Mouse (Mus musculus) neural tube, embryonic 10.5 days (tissue): ENCODE data around the gene Apobec4.
A peak's percentile ranks its signal among the peaks of the same experiment; 100 is the strongest.

Experiments used
- DNase-seq: peaks from one replicate; pipeline ENCODE4 v3.0.0-alpha.2; 2017; ENCODE audit warnings: low spot score; ENCODE audit errors: extremely low spot score

The Apobec4 gene

DNA sequence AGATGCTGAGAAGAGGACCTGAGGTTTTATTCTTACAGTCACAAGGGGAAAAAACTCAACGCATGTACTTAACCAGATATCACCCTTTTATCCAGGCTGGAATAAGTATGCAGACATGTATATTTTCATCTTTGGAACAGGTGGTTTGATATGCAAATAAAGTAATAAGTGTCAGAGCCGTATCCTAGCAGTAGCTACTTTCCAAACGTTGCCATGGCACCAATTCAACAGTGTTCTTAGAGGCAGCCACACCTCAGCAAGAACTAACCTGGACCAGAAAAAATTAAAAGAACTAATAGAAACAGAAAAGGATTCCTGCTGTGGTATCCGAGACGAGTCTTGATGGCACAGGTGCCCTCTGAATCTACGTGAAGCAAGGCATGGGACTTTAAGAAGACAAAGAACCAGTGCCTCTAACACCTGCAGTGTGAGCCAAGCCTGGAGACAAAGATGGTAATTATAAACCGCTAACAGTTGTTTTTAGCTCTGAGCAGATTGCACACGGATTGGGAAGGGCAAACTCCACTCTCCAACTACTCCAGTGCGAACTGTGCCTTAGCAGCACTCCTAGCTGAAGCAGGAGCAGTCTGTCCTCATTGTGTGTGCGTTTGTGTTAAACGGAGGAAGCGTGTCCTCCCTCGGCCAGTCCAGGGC, at the start of gene Apobec4:
Apobec4 (plus strand) TSS at position 240 of the 654 bp plus-strand sequence.
- DNase-seq = no peak

DNA sequence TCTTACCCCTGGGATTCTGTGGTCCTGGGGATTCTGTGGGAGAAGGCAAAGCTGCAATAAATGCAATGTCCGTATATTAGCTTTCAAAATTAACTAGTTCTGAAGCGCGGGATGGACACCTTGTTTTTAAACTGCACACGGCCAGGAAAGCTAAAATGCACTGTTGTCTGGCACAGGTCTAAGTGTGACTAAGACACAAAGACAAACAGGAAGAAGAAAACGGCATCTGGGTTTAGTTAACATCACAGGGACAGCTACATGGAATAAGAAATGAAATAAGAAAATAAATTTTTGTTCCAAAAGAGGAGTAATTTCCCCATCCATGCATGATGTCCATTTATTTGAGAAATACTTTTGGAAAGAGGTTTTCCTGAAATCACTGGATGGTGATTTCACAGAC, 49.3 kb upstream of the Apobec4 start:
- no peak for DNase-seq

DNA sequence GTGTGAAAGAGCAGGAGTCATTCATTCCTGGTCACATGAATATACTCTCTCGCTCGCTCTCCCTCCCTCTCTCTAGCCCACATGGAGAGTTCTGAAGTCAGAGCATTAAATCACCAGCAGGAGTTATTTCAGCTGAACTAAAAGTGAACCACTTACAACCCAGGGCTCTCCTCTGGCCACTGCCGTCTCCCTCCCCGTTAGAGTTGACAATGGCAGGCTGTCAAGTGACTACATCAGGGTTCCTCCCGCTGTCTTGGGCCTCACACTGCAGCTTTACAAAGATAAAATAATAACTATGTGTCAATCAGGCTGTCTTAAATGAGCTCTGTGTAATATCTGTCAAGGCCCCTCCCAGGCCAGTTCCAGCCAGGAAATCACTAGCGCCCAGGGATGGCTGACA, 47.4 kb upstream of the Apobec4 start:
- DNase-seq = no peak

DNA sequence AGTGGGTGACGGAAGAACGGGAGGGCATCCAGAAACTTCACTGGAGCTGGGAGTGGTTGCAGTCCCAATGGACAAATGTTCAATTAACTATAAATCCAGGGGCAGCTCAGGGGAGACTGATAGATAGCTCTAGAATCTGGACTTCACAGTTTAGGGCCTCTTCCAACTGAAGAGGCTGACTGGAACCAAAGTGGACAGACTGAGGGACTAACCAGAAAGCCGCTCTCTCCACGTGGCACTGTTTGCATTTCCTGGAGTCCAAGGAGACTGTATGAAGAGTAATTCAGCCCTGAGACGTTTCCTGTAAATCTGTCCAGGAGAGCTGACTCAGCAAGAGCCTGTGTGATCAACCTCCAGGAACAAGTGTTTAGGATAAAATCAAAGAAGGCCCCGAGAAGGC, 46.4 kb upstream of the Apobec4 start:
- DNase-seq = no peak

- DNase-seq = no peak
Observed at GRCm38 (mm10) chr1:152707560-152707959, 42.8 kb upstream of the Apobec4 start.

DNA sequence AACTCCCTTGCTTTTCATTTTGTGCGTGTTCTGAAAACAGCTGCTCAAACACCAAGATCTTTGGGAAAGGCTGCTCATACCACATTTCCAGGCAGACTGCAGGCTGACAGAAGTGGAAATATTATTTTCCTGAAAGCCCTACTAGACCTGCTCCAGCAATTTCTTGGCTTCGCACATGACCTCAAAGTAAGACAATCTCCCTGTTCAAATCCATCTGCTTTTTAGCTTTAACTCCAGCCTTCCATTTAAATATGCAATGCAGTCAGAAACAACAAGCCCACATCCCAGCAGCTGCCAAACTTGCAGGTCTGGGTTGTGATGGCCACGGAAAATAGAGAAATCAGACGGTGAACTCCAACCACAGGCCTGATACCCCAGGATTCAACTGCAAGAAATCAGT, 39.3 kb upstream of the Apobec4 start:
- no peak for DNase-seq

DNA sequence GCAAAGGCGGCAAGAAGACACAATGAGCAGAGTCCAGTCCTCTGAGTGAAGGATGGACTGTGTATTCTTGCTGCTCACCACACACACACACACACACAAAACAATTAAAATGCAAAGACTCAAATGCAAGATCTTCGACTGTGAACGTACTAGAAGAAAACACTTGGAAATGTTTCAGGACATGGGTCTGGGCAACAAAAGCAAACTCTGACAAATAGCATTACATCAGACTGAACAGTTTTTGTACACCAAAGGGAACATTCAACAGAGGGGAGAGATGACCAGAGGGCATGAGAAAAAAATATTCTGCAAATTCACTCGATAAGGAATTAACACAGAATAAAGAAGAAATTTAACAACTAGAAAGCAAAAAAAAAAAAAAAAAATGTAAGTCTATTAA, 36.4 kb upstream of the Apobec4 start:
- no peak for DNase-seq

GRCm38 (mm10) chr1:152714405-152714804, 35.9 kb upstream of the Apobec4 start:
- no peak for DNase-seq

DNA sequence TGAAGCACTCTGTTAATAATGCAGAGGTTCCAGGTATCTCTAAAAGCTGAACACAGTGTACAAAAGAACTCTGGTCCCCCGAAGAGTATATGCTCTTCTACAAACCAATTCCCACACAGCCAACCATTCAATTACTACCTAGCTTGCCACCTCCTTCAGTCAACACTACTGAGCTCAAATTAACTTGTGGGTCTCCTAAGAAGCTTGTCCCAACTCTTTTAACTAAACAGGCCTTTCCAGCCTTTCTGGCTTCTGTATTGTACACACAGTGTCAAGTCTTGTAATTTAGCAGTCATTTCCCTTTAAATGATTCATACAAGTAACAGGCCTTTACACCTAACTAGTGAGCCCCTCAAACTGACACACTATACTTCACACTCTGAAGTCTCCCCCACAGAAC, 33.0 kb upstream of the Apobec4 start:
- no peak for DNase-seq

- no peak for DNase-seq
Observed at GRCm38 (mm10) chr1:152718200-152718599, 32.2 kb upstream of the Apobec4 start.

- no peak for DNase-seq
Observed at GRCm38 (mm10) chr1:152720969-152721368, 29.4 kb upstream of the Apobec4 start.

- DNase-seq = no peak
Observed at GRCm38 (mm10) chr1:152721535-152722198, 28.7 kb upstream of the Apobec4 start.

GRCm38 (mm10) chr1:152724286-152724685, 26.1 kb upstream of the Apobec4 start:
- no peak for DNase-seq

DNA sequence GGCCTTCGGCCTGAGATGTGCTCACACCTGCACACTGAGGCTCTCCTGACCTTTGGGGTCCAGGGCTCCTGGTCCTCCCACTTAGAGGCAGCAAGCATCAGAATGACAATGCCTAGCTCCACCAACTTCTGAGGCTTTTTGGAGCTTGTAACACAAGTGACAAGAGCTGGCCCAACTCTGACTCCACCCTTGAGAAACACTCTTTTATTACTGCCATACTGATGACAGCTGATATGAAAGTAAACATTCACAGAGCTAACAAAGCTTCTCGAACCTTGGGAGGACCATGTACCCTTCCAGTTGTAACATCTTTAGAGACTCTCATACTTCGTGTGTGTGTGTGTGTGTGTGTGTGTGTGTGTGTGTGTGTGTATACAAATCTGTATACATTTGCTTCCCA, 24.3 kb upstream of the Apobec4 start:
- DNase-seq = no peak

- no peak for DNase-seq
Observed at GRCm38 (mm10) chr1:152727604-152728236, 22.6 kb upstream of the Apobec4 start.

GRCm38 (mm10) chr1:152738793-152739192, 11.6 kb upstream of the Apobec4 start:
- DNase-seq = no peak

GRCm38 (mm10) chr1:152739374-152739773, 11.0 kb upstream of the Apobec4 start:
- no peak for DNase-seq

- DNase-seq = no peak
Observed at GRCm38 (mm10) chr1:152743095-152743826, 7.1 kb upstream of the Apobec4 start.

DNA sequence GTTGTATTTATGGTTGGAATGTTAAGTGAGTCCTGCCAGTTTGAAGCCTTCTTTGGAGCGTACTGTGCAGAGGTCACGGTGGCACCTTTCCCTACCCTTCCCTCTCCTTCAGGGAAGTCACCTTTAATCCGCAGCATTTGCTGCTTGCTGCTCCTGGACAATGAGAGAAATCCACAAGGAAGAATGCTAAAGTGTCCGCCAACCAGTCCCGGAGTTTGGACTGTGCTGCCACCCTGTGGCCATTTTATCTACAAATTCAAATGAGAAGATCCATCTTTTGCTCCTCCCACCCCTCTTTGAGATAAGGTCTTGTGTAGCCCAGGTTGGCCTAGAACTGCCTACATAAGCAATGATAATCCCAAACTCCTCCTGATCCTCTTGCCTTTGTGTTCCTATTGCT, 3.9 kb upstream of the Apobec4 start:
- peak; percentile 74 for DNase-seq

- DNase-seq = no peak
Observed at GRCm38 (mm10) chr1:152749276-152749675, 1.1 kb upstream of the Apobec4 start.

GRCm38 (mm10) chr1:152761791-152762190, 11.4 kb downstream of the Apobec4 start:
- no peak for DNase-seq
